Mouse (Mus musculus) gonadal fat pad, adult 2 months (tissue): Measurements from ENCODE around the gene Mipol1. TPM values are rescaled to one million over a fixed set of nuclear protein-coding genes. Genes with fewer than 3 reads are reported as not detected.
A peak's percentile ranks its signal among the peaks of the same experiment; 100 is the strongest.
"Not testable (repeated sequence)": the region's sequence is repeated elsewhere in the genome, so short reads cannot be mapped to it uniquely, and the experiment has no call there.

Experiments used
- DNase-seq: peaks from one replicate; pipeline ENCODE4 v3.0.0-alpha.2; 2012; ENCODE audit warnings: low read depth
- polyA plus RNA-seq: library from polyadenylated mRNA; depleted of rRNA; stranded (reverse); fragments of >200 nt; gene quantifications from 2 replicates; pipeline ENCODE4 v1.2.3, GENCODE M21; 2012; rRNA removed

Mipol1 gene
- 2.1 and 2.3 TPM in 2 replicates for polyA plus RNA-seq

- DNase-seq = peak; percentile 46
Measured at GRCm38 (mm10) chr12:57230192-57230706, at the start of gene Mipol1, which contains the start of gene Prps1l3. Mipol1 (plus strand) TSS chr12:57230427. Prps1l3 (plus strand) TSS chr12:57230412.

- no peak for DNase-seq
Measured at GRCm38 (mm10) chr12:57184401-57185147, 45.7 kb upstream of the Mipol1 start.

- DNase-seq = no peak
Measured at GRCm38 (mm10) chr12:57185475-57185874, 44.8 kb upstream of the Mipol1 start.

GRCm38 (mm10) chr12:57186126-57186525 lies 44.1 kb upstream of the Mipol1 start:
- no peak for DNase-seq

DNA sequence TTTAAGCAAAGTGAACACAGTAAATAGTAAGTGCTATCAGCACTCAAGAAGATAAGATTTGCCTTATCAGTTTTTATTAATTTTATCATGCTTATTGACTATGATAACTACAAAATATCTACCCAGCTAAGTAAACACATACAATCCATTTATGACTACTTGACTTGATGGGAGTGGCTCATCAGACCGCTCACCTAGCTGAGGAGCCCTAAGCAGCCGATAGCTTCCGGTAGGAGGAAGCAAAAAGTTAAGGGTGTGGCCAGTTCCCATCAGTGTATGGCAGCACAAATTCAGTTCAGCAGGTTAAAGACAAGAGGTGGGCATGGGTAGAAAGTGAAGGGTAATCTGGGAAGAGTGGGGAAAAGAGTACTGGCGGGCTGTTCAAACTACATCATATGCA lies 43.2 kb upstream of the Mipol1 start:
- no peak for DNase-seq

DNA sequence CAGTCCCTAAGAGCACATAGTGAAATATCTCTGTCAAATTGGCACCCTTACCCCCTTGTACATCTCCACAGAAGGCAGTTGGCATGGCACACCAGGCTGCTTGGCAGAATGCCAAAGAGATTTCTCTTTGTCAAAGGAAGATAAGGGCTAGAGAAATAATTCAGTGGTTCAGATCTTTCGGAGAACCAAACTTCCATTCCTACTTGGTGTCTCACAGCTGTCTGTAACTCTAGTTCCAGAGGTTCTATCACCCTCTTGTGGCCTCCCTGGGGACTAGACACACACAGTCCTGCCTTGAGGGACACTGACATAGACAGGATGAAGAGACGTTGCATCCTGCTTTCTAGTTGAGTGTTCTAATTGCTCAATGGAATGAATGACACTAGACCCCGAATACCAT lies 35.6 kb upstream of the Mipol1 start:
- DNase-seq = no peak

- no peak for DNase-seq
Measured at GRCm38 (mm10) chr12:57196286-57196607, 34.0 kb upstream of the Mipol1 start.

DNA sequence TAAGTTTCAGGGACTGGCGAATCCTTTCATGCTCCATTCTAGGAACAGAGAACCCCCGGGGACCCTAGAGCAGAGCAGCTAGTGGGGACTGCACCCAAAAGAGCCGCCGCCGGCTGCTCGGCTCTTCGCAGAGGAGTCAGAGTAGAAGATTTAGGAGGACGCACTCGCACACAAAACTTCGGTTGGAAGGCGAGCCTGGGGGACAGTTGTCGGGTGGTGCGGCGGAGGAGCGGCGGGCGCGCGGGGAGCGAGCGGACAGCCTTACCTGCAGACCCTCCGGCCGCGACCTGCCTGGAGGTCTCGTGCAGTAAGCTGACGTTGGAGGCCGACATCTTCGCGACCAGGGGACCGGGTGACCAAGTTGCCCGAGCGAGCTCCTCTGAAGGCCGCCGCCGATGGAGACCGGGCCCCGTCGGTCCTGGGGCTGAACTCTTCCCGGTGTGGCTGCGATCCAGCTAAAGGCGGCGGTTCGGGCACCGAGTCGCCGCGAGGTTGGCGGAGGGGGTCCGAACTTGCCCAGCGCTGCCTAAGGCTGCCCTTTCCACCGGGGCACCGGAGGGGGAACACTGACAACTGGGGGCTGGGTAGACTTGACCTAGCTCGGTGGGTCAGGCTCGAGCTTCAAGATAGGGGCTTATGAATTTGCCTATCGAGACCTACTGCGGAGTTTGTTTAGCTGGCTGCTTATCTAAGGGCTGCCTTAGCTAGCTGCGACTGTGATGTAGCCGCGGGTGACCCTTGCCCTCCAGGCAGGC lies 33.4 kb upstream of the Mipol1 start:
- no peak for DNase-seq

DNA sequence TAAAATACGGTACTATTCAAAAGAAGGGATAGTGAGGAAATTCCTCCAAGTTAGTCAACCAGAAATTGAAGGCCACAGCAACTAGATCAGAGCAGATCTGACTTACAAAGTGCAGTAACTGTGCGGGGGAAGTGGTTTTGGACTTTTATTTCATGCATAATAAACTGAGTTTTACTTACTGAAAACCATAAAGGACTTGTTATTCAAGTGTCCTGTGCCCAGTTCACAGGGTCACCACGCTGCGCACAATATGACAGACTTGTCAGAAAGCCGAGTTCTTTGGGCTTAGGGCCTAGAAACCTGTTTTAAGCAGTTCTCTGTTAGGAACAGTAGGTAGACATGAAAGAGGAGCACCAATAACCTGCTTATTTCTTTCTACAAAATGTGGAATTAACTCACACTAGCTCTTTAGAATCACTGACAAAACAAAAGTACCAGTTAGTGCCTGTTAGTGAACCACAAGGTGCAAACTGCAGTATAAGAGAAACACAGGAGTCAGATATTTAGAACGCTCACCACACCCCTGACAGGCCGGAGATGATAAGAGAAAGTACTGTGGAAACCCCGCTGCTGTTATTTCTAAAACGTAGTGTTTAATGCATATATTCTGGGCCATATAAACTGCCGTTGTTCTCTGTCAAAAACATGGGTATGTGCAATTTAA lies 32.7 kb upstream of the Mipol1 start, which contains the start of gene Slc25a21:
TSS of gene Slc25a21 (minus strand) at position 110 of the 664 bp plus-strand sequence.
- no peak for DNase-seq

DNA sequence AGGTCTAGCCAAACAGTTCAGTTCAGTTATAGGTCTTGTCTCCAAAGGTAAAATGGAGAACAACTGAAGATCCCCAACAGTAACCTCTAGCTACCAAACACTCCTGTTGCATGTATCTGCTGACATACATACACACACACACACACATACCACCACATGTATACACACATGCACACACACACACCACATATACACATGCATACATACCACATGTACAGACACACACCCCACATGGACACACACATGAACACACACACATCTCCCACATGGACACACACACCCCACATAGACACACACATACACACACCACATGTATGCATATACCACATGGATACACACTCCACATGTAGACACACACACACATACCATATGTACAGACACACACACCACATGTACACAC lies 32.0 kb upstream of the Mipol1 start:
- DNase-seq = no peak

GRCm38 (mm10) chr12:57199427-57199826 lies 30.8 kb upstream of the Mipol1 start:
- DNase-seq = no peak

DNA sequence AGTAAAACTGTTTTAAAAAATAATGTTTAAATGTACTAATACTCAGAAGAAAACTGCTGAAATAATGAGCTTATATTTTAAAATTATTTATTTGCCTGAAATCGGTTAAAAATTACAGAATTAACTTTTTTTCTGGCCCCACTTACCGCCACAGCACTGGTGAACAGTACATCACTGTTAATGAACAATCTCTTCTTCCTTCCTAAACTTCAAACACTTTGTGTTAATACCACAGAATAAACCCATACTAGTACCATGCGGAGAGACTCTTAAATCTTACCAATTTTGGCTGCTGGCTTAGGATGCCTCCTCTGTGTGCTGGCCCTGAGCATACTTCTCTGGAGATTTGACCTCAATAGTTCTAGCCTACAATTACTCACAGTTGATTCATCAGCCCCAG lies 28.3 kb upstream of the Mipol1 start:
- no peak for DNase-seq

DNA sequence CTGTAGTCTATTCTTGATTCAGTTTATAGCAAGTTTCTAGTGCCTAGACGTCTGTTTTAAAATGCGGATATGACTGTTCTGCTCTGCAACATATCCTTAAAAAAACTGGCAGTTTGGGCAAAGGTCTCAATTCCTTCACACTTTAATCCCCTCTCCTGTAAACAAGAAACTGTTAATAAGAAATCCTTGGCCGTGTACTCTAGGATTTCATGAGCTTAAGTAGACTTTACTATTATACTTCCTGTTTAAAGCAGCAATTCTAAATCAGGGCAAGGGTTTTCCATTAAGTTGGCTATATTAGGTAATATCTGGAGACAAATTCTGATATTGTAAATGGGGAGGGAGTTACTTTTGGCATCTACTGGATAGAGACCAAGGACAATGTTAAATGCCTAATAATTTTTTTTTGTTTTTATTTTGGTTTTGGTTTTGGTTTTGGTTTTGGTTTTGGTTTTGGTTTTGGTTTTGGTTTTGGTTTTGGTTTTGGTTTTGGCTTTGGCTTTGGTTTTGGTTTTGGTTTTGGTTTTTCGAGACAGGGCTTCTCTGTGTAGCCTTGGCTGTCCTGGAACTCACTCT lies 25.9 kb upstream of the Mipol1 start:
- no peak for DNase-seq

GRCm38 (mm10) chr12:57211353-57212311 lies 18.6 kb upstream of the Mipol1 start:
- no peak for DNase-seq

- DNase-seq = not testable (repeated sequence)
Measured at GRCm38 (mm10) chr12:57212463-57212862, 17.8 kb upstream of the Mipol1 start.

- no peak for DNase-seq
Measured at GRCm38 (mm10) chr12:57226411-57226810, 3.8 kb upstream of the Mipol1 start.

GRCm38 (mm10) chr12:57227776-57228175 lies 2.5 kb upstream of the Mipol1 start:
- DNase-seq = no peak

- no peak for DNase-seq
Measured at GRCm38 (mm10) chr12:57229703-57230102, 524 bp upstream of the Mipol1 start.

DNA sequence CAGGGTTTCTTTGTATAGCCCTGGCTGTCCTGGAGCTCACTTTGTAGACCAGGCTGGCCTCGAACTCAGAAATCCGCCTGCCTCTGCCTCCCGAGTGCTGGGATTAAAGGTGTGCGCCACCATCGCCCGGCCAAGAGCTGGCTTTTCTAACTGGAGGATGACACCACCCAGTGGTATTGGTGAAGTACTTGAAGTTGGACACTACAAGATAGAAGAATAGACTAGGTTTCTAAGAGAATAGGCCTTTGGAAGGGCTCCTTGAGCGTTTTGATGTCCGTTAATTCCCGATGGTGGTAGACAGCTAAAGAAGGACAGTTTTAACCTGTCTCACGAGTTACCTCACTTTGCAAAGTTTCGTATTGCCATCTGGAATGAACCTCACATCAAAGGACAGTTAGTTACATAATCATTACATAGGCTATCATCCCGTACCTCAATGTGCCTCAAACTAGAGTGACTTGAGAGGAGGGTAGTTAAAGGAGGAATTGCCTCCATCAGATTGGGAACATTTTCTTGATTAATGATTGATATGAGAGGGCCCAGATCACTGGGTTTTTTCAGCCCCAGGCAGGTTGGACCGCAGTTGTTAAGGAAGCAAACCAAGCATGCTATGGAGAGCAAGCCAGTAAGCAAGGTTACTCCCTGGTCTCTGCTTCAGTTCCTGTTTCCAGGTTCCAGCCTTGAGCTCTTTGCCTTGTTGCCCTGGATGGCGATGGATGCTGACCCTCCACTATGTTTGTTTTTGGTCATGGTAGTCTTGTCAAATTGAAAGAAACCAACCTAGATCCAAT lies 1.1 kb downstream of the Mipol1 start:
- no peak for DNase-seq

- no peak for DNase-seq
Measured at GRCm38 (mm10) chr12:57233386-57233785, 3.2 kb downstream of the Mipol1 start.
